Mouse (Mus musculus) midbrain, embryonic 13.5 days (tissue): ENCODE data around the gene Npy5r. TPM values are rescaled to one million over a fixed set of nuclear protein-coding genes. Genes with fewer than 3 reads are reported as not detected.

ENCODE experiments used
- ATAC-seq: fragments of 200-750 bp; cut with Nextera tagmentation; 2 replicates; pipeline ENCODE4 v1.8.0; 2017; ENCODE audit warnings: mild to moderate bottlenecking, moderate TSS enrichment, moderate library complexity
- H3K27ac ChIP-seq: fragments of 300-500 bp; sonication (generic); 2 replicates; pipeline ENCODE4 v1.5.1; 2015; ENCODE audit warnings: inconsistent platforms, mild to moderate bottlenecking, moderate library complexity
- H3K27me3 ChIP-seq: fragments of 300-500 bp; sonication (generic); 2 replicates; pipeline ENCODE4 v1.6.1; 2015; ENCODE audit warnings: mild to moderate bottlenecking, inconsistent platforms
- H3K36me3 ChIP-seq: fragments of 300-500 bp; sonication (generic); 2 replicates; pipeline ENCODE4 v1.6.1; 2015; ENCODE audit warnings: mild to moderate bottlenecking, inconsistent platforms
- H3K4me1 ChIP-seq: fragments of 300-500 bp; sonication (generic); replicated peaks from 2 replicates; pipeline ENCODE4 v1.6.1; 2015; ENCODE audit warnings: inconsistent platforms
- H3K4me2 ChIP-seq: fragments of 300-500 bp; sonication (generic); replicated peaks from 2 replicates; pipeline ENCODE4 v1.6.1; 2015; ENCODE audit warnings: moderate library complexity, mild to moderate bottlenecking, inconsistent platforms
- H3K4me3 ChIP-seq: fragments of 300-500 bp; sonication (generic); replicated peaks from 2 replicates; pipeline ENCODE4 v1.5.1; 2015; ENCODE audit warnings: mild to moderate bottlenecking, inconsistent platforms
- H3K9ac ChIP-seq: fragments of 300-500 bp; sonication (generic); replicated peaks from 2 replicates; pipeline ENCODE4 v1.6.1; 2015; ENCODE audit warnings: mild to moderate bottlenecking, inconsistent platforms
- H3K9me3 ChIP-seq: fragments of 300-500 bp; sonication (generic); 2 replicates; pipeline ENCODE4 v1.6.1; 2016; ENCODE audit warnings: mild to moderate bottlenecking, inconsistent platforms
- WGBS: fragments of 180-500 bp; shearing (Covaris S2); methylation state at CpG from one replicate; pipeline ENCODE4 v1.1.7; 2015; 5-methylcytosine and 5-hydroxymethylcytosine counted together
- polyA plus RNA-seq: library from polyadenylated mRNA; unstranded; fragments of >200 nt; fragmentation: Nextera tagmentation; extraction: Ambion mirVana; gene quantifications from 2 replicates; pipeline ENCODE4 v1.2.1, GENCODE M21; 2015

Gene Npy5r
- polyA plus RNA-seq, 1 experiment from 2014 or later, result 0.67 TPM

GRCm38 (mm10) chr8:66681261-66681660, 6.7 kb downstream of the Npy5r start:
- H3K27me3 ChIP-seq, result no peaks in the 10 kb centered on the region
- H3K36me3 ChIP-seq, result no peaks in the 10 kb centered on the region
- ATAC-seq, result no peak
- no peak overlapping the region for H3K4me2 ChIP-seq
- no peaks in the 10 kb centered on the region for H3K4me1 ChIP-seq
- no peaks in the 10 kb centered on the region for H3K9me3 ChIP-seq
- H3K27ac ChIP-seq, result no peak overlapping the region
- no peak overlapping the region for H3K9ac ChIP-seq
- no peak overlapping the region for H3K4me3 ChIP-seq
- WGBS, result 88% methylated on average over 2 of the region's 2 CpGs

DNA sequence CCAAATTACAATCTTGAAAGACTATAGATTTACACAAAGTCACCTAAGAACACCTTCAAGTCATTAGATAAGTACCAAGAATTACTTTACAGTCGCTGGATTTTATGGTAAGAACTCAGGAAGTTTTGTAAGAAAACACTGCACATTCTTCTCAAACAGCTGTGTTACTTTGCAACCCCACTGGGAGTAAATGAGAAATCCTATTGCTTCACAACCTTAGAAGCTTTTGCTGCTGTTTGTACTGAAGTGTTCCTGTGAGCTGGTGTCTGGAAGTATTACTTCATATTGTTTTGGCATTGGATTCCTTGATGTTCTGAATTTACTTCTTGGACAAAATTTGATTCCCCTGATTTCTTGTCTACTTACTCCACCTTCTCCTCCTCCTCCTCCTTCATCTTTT, 57.2 kb downstream of the Npy5r start:
- no peak for ATAC-seq
- no peak overlapping the region for H3K4me3 ChIP-seq
- 63% methylated on average over 1 of the region's 1 CpGs for WGBS

More for the DNA sequence above, 57.2 kb downstream of the Npy5r start:
- no peaks in the 10 kb centered on the region for H3K4me1 ChIP-seq
- no peak overlapping the region for H3K27ac ChIP-seq
- H3K27me3 ChIP-seq, result no peaks in the 10 kb centered on the region
- no peaks in the 10 kb centered on the region for H3K36me3 ChIP-seq
- no peak overlapping the region for H3K4me2 ChIP-seq
- H3K9ac ChIP-seq, result no peak overlapping the region
- no peaks in the 10 kb centered on the region for H3K9me3 ChIP-seq

Other genes starting within 250 kb of the Npy5r start
- 11.0 and 11.8 TPM in 2 replicates for gene Tma16, start 201.6 kb downstream of the Npy5r start, polyA plus RNA-seq
- 0.03 TPM in 1 of 2 replicates, not detected in the other for gene Tktl2, start 176.4 kb downstream of the Npy5r start, polyA plus RNA-seq
- 3.2 and 3.4 TPM in 2 replicates for gene Npy1r, start 9.1 kb upstream of the Npy5r start, polyA plus RNA-seq
- 1.8 and 2.7 TPM in 2 replicates for gene Naf1, start 172.1 kb upstream of the Npy5r start, polyA plus RNA-seq